Mouse (Mus musculus): ENCODE measurements around the gene Hoxb13. TPM values are rescaled to one million over a fixed set of nuclear protein-coding genes. Genes with fewer than 3 reads are reported as not detected.

Hoxb13 gene
- polyA plus RNA-seq, 1 experiment from 2014 or later, result 5.1 TPM

DNA sequence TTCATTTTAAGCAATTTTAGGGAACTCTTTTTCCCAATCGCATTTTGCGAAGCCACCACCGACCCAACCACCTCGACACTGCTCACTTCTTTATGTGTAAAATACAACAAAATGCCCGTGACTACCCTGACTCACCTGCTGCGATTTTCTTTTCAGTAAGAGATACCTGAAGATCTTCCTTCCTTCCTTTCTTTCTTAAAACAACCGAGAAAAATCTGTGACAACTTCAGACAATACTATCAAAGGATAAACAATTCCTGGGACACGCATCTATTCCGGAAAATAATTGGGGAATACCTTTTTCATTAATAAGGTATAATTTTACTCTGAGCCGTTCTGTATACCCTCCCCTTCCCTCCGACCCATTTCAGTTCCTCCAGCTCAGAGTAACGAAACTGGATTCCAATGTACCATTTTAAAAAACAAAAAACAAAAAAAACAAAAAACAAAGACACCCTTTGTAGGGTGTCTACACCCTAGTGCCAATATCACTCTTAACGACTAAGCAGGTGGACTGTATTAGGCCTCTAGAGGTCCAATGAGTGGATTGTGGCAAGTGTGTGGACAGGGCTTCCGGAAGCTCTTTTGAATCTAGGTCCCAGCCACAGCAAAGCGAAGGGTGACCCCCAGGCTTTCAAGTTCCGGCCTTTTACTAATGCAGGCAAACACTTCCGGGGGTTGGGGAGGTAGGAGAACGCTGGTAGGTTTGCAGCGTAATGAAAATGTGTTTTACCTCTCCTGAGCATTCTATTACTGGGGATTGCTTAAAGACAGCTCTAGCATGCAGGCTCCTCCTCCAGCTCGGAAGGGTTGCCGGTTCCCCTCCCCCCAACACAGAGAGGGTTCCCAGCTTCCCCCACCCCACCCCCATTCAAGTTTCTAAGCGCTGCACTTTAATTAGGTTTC lies 5.3 kb downstream of the Hoxb13 start:
- H3K27me3 ChIP-seq (replicated peaks; ENCODE audit: control insufficient read depth, insufficient read depth, low read length), result peaks cover 96% of the 10 kb centered on the region
- WGBS, result 4% methylated on average over 22 of the region's 22 CpGs
- peaks cover 4% of the 10 kb centered on the region; the same call in 1 of the 2 replicates for H3K9me3 ChIP-seq (ENCODE audit: control insufficient read depth, low read length)
- ATAC-seq, result no peak
- no peaks in the 10 kb centered on the region for H3K36me3 ChIP-seq (ENCODE audit: control insufficient read depth, insufficient read depth, low read length)
- no peaks in the 10 kb centered on the region for H3K4me1 ChIP-seq (ENCODE audit: control insufficient read depth, insufficient read depth, low read length)
- H3K4me3 ChIP-seq (ENCODE audit: low read length), result no peak overlapping the region
- H3K9ac ChIP-seq (ENCODE audit: low read depth, low read length), result no peak overlapping the region
- no peak overlapping the region for H3K27ac ChIP-seq (ENCODE audit: low read length)
- H3K4me2 ChIP-seq (ENCODE audit: low read depth, low read length), result no peak overlapping the region

DNA sequence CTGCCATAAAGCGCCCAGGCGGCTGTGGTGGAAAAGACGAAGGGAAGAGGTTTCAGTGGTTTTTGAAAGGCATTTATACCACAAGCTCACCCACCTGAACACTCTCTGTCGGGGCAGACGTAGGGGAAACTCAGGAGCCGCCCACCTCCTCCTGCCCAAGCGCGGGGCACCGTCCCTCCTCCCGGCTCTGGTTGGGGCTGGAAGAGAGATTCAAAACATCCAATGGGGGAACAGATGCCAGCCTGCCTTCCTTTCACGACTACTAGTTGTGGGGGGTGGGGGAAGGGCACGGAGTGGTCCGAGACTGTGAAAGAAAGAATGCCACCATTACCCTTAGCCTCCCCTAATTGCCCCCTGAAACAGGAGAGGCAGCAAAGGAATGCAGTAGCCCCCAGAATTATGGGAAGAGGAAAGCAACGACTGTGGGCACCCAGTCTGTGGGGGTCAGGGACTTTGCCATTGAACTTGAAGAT lies 6.1 kb downstream of the Hoxb13 start:
- peaks cover 91% of the 10 kb centered on the region for H3K27me3 ChIP-seq (replicated peaks; ENCODE audit: control insufficient read depth, insufficient read depth, low read length)
- H3K36me3 ChIP-seq (ENCODE audit: control insufficient read depth, insufficient read depth, low read length), result no peaks in the 10 kb centered on the region
- no peak overlapping the region for H3K9ac ChIP-seq (ENCODE audit: low read depth, low read length)
- no peak for ATAC-seq
- H3K9me3 ChIP-seq (ENCODE audit: control insufficient read depth, low read length), result peaks cover 4% of the 10 kb centered on the region; the same call in 1 of the 2 replicates
- no peak overlapping the region for H3K4me3 ChIP-seq (ENCODE audit: low read length)
- 1% methylated on average over 14 of the region's 14 CpGs for WGBS
- H3K4me1 ChIP-seq (ENCODE audit: control insufficient read depth, insufficient read depth, low read length), result no peaks in the 10 kb centered on the region
- no peak overlapping the region for H3K27ac ChIP-seq (ENCODE audit: low read length)
- H3K4me2 ChIP-seq (ENCODE audit: low read depth, low read length), result no peak overlapping the region

DNA sequence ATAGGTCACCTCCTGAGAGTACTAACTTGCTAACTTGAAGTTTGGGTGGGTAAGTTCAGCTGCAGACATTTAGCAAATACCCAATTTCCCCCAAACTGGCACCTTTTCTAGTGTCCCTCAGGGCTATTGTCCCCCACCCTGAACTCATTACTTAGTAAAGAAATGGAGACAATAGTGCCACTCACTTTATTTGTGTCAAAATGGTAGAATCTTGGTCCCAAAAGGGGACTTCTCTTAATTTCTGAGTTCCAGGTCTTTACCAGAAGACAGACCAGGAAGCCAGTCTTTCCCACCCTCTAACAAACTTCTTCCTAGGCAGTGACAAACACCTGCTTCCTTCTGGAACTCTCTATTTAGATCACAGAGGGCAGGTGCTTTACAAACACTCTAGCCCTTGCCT lies 7.6 kb downstream of the Hoxb13 start:
- Histone ChIP-seq H3K4me2 (ENCODE audit: low read depth, low read length) (no peak overlapping the region), H3K4me1 (ENCODE audit: control insufficient read depth, insufficient read depth, low read length) (no peaks in the 10 kb centered on the region), H3K9me3 (ENCODE audit: control insufficient read depth, low read length) (peaks cover 4% of the 10 kb centered on the region; the same call in 1 of the 2 replicates), H3K4me3 (ENCODE audit: low read length) (no peak overlapping the region), H3K27me3 (replicated peaks; ENCODE audit: control insufficient read depth, insufficient read depth, low read length) (peaks cover 89% of the 10 kb centered on the region), H3K27ac (ENCODE audit: low read length) (no peak overlapping the region), H3K36me3 (ENCODE audit: control insufficient read depth, insufficient read depth, low read length) (no peaks in the 10 kb centered on the region), H3K9ac (ENCODE audit: low read depth, low read length) (no peak overlapping the region)
- no peak for ATAC-seq

DNA sequence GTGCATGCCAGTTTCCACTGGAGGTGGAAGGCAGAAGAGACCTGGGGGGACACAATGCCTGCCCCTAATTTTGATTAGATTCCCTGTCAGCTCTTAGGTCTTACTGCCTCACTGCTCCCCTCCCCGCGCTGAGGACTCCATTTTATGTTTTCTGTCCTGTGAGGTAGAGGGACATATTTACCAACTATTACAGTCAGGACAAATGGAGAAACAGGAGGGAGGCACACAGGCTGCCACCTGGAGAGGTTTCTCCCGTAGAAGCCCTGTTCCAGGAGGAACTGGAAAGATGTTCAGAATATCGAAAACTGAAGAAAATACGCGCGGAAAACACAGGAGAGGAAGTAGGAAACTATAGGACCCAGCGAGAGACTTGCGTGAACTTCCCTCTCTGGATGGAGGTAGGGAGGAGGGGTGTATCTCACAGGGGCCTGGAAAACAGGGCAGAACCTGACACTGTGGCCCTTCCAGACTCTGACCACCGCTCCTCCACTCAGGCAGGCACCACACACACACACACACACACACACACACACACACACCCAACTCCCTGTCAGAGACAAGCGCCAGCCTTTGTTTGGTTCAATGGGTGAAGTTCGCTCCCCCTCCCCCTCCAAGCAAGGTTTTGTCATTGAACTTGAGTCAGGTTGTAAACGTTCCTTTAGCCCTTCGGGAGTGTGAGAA lies 8.4 kb downstream of the Hoxb13 start:
- Histone ChIP-seq H3K27ac (ENCODE audit: low read length) (no peak overlapping the region), H3K4me3 (ENCODE audit: low read length) (no peak overlapping the region), H3K36me3 (ENCODE audit: control insufficient read depth, insufficient read depth, low read length) (no peaks in the 10 kb centered on the region), H3K9me3 (ENCODE audit: control insufficient read depth, low read length) (peaks cover 4% of the 10 kb centered on the region; the same call in 1 of the 2 replicates), H3K9ac (ENCODE audit: low read depth, low read length) (no peak overlapping the region), H3K4me2 (ENCODE audit: low read depth, low read length) (no peak overlapping the region), H3K27me3 (replicated peaks; ENCODE audit: control insufficient read depth, insufficient read depth, low read length) (peaks cover 88% of the 10 kb centered on the region), H3K4me1 (ENCODE audit: control insufficient read depth, insufficient read depth, low read length) (no peaks in the 10 kb centered on the region)
- no peak for ATAC-seq
- WGBS, result 2% methylated on average over 14 of the region's 14 CpGs

DNA sequence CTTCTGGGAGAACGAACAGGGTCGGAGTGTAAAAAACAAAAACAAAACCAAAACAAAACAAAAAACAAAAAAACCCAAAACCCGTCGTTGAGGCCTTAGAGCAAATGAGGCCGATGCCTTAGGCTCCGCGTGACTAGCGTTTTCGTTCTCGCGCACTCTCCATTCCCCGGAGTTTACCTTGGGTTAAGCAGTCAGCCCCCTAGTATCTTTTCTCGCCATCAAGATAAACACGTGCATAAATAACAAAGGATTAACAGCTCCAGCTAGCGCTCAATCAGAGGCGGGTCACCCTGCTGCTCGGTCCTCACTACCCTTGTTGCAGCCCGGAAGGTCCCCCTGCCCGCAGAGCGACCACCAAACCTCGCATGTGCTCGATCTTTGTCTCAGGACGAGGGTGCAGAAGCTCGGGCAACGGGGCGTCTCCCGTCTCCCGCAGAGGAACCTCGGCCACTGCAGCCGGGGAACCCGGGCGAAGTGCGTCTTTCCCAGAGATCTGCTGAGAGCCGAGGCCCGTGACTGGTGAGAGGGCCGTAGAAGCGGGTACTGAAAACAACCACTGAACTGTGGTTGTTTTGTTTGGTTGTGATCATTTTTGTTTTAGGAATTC lies 9.2 kb downstream of the Hoxb13 start:
- no peaks in the 10 kb centered on the region for H3K36me3 ChIP-seq (ENCODE audit: control insufficient read depth, insufficient read depth, low read length)
- under 1% methylated on average over 37 of the region's 37 CpGs for WGBS
- H3K9ac ChIP-seq (ENCODE audit: low read depth, low read length), result no peak overlapping the region
- peaks cover 4% of the 10 kb centered on the region; the same call in 1 of the 2 replicates for H3K9me3 ChIP-seq (ENCODE audit: control insufficient read depth, low read length)
- H3K27ac ChIP-seq (ENCODE audit: low read length), result no peak overlapping the region
- ATAC-seq, result no peak
- 0 out of 2 replicates have a peak overlapping the region, but pooled peaks have one; percentile 9 for H3K4me3 ChIP-seq (ENCODE audit: low read length)
- no peak overlapping the region for H3K4me2 ChIP-seq (ENCODE audit: low read depth, low read length)
- no peaks in the 10 kb centered on the region for H3K4me1 ChIP-seq (ENCODE audit: control insufficient read depth, insufficient read depth, low read length)
- H3K27me3 ChIP-seq (replicated peaks; ENCODE audit: control insufficient read depth, insufficient read depth, low read length), result peaks cover 84% of the 10 kb centered on the region

DNA sequence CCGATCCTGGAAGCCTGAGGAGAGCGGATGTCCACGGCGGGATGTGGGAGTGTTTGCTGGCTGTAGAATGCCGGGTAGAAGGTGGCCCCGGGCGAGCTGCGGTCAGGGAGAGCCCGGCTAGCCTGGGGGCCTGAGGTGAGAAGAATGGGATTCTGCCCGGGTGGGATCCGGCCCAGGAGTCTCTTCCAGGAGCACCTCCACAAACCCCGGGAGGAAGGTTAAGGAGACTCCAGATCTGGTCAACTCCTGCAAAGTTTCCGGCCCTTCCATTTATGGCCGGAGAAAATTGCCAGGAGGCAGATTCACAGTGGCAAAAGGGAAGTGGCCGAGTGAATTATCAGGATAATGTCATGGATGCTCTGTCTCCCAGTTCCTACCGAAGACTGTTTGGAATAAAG lies 9.7 kb downstream of the Hoxb13 start:
- ATAC-seq, result no peak
- Histone ChIP-seq H3K4me3 (ENCODE audit: low read length) (no peak overlapping the region), H3K27me3 (replicated peaks; ENCODE audit: control insufficient read depth, insufficient read depth, low read length) (peaks cover 82% of the 10 kb centered on the region), H3K9me3 (ENCODE audit: control insufficient read depth, low read length) (peaks cover 4% of the 10 kb centered on the region; the same call in 1 of the 2 replicates), H3K27ac (ENCODE audit: low read length) (no peak overlapping the region), H3K4me1 (ENCODE audit: control insufficient read depth, insufficient read depth, low read length) (no peaks in the 10 kb centered on the region), H3K4me2 (ENCODE audit: low read depth, low read length) (no peak overlapping the region), H3K36me3 (ENCODE audit: control insufficient read depth, insufficient read depth, low read length) (no peaks in the 10 kb centered on the region), H3K9ac (ENCODE audit: low read depth, low read length) (no peak overlapping the region)
- 1% methylated on average over 16 of the region's 16 CpGs for WGBS

DNA sequence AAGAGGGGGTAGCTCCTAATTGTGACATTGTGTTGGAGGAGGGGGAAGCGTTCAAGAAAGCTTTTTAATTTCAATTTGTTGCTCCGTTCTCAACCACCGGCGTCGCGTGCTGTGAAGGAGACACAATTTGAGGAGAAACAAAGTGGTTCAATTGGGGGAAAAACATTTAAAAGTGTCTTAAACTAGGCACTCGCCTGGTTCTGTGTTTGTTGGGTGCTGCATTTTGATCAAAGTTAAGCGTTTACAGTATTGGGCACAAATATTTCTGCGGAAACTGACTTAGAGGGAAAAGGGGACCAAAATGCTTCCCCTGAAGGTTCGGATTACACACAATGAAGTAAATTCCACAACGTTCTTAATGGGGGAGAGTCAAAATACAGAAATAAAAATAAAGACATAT lies 10.2 kb downstream of the Hoxb13 start:
- H3K9ac ChIP-seq (ENCODE audit: low read depth, low read length), result no peak overlapping the region
- H3K27me3 ChIP-seq (replicated peaks; ENCODE audit: control insufficient read depth, insufficient read depth, low read length), result peaks cover 79% of the 10 kb centered on the region
- H3K9me3 ChIP-seq (ENCODE audit: control insufficient read depth, low read length), result peaks cover 4% of the 10 kb centered on the region; the same call in 1 of the 2 replicates
- WGBS, result 4% methylated on average over 11 of the region's 11 CpGs
- H3K4me2 ChIP-seq (ENCODE audit: low read depth, low read length), result no peak overlapping the region
- H3K36me3 ChIP-seq (ENCODE audit: control insufficient read depth, insufficient read depth, low read length), result no peaks in the 10 kb centered on the region
- no peak overlapping the region for H3K4me3 ChIP-seq (ENCODE audit: low read length)
- no peak overlapping the region for H3K27ac ChIP-seq (ENCODE audit: low read length)
- ATAC-seq, result no peak
- H3K4me1 ChIP-seq (ENCODE audit: control insufficient read depth, insufficient read depth, low read length), result no peaks in the 10 kb centered on the region

DNA sequence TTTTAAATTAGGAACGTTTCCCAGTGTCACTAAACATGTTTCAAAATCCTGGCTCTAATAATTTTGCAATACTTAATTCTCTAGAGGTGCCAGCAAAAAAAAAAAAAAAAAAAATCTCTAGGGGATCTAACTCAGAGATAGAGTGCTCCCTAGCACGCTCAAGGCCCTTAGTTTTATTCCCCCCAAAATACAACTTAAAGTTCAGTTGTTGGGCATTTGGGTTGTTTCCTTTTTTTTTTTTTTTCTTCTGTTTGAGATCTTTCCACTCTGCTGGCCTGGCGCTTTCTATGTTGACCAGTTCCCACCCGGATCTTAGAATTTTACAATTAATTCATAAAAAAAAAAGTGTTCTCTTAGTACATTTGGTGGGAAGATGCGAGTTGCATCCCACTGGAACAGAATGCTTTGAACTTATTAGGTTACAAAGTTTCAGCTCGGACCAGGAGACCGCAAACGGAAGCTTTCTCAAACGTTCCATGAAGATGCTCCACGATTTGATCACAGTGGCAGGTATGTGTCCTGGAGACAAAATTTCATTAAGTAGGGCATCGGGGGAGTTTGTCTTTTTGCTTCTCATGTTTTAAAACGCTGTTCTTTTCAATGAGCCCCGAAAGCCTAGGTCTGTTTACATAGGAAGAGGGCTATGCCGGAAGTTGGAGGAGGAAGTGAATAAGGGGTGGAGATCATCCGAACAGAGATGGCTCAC lies 11.5 kb downstream of the Hoxb13 start:
- Histone ChIP-seq H3K27me3 (replicated peaks; ENCODE audit: control insufficient read depth, insufficient read depth, low read length) (peaks cover 71% of the 10 kb centered on the region), H3K4me1 (ENCODE audit: control insufficient read depth, insufficient read depth, low read length) (no peaks in the 10 kb centered on the region), H3K9ac (ENCODE audit: low read depth, low read length) (no peak overlapping the region), H3K36me3 (ENCODE audit: control insufficient read depth, insufficient read depth, low read length) (no peaks in the 10 kb centered on the region), H3K4me2 (ENCODE audit: low read depth, low read length) (no peak overlapping the region), H3K4me3 (ENCODE audit: low read length) (no peak overlapping the region), H3K9me3 (ENCODE audit: control insufficient read depth, low read length) (peaks cover 4% of the 10 kb centered on the region; the same call in 1 of the 2 replicates), H3K27ac (ENCODE audit: low read length) (no peak overlapping the region)
- no peak for ATAC-seq
- 4% methylated on average over 15 of the region's 15 CpGs for WGBS

Measured in intestine, embryonic 16.5 days (tissue).